Mouse (Mus musculus) layer of hippocampus, adult 8-10 months (tissue): ENCODE results near the gene Ppp4r4. TPM values are rescaled to one million over a fixed set of nuclear protein-coding genes. Genes with fewer than 3 reads are reported as not detected.
A peak's percentile ranks its signal among the peaks of the same experiment; 100 is the strongest.
"Not testable (repeated sequence)": the region's sequence is repeated elsewhere in the genome, so short reads cannot be mapped to it uniquely, and the experiment has no call there.

ENCODE experiments used
- DNase-seq, 2 experiments: peaks; one replicate each; pipeline ENCODE4 v3.0.0; 2022; ENCODE audit warnings: low spot score in 2 of 2
- total RNA-seq, 4 experiments: library from RNA; stranded (reverse); gene quantifications; 2 replicates each; pipeline ENCODE4 v1.2.4; 2022

Gene Ppp4r4
- total RNA-seq, 4 experiments from 2014 or later = 37.8 to 51.4 (median 42.4) TPM

DNA sequence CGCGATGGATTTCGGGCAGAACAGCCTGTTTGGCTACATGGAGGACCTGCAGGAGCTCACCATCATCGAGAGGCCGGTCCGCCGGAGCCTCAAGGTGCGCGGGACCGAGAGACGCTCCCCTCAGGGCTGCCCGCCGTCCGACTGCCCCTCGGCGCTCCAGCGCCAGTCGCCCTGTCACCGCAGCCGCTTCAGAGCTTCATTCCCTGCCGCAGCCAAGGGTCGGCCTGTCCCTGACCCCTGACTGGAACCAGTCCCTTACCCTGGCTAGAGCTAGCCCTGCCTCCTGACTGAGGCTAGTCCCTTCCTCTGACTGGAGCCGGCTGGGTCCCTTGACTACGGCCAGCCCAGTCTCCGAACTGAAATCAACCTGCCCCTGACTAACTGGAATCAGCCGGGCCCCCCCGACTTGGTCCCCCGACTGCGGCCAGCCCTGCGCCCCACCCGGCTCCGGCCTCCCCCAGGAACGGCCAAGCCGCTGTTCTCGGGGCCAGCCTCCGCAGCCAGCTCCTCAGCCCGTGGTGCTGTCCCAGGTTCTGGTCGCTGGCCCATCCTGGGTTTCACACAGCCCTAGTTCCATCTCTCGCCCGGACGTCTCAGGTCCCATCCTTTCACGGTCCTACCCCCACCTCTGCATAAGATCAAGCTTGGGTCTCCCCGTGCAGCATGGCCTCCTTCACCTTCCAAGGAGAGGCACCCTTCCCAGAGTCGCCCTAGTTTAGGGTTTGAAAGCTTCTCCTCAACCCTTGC, 739 bp downstream of the Ppp4r4 start:
- peak in 1 of 2 experiments; percentile 39 for DNase-seq

DNA sequence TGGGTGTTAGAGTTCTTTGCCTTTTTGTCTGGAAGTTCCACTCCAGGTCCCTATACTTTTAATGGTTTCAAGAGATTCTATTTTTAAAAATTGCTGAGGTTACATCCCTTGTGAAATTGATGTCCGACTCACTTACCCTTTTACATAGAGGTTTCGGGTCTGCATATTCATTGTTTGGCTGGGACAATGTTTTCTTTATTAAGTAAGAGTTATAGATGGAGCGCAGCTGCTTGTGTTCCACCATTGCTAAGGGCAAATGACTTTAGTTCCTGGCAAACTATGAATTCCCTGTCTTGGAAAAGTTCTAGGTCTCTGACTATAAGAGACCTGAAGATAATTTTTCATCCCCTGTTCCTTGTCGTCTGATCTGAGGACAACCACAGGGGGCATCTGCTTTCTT, 8.3 kb downstream of the Ppp4r4 start:
- DNase-seq = no peak

DNA sequence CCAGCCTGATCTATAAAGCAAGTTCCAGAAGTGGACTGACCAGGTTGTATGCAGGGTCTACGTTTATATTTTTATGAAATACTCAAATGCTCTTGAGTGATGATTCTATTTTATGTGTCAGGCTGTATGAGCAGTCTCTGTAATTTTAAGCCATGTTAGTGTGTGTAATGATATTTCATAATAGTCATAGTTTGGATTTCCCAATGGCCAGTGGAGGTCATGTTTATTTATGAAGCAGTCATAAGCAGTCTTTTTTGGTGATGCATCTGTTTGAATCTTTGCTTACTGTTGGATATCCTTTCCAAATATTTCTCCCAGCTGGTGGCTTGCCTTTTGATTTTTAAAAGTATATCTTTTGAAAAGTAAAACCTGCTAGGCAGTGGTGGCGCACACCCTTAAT, 11.3 kb downstream of the Ppp4r4 start:
- DNase-seq = no peak

DNA sequence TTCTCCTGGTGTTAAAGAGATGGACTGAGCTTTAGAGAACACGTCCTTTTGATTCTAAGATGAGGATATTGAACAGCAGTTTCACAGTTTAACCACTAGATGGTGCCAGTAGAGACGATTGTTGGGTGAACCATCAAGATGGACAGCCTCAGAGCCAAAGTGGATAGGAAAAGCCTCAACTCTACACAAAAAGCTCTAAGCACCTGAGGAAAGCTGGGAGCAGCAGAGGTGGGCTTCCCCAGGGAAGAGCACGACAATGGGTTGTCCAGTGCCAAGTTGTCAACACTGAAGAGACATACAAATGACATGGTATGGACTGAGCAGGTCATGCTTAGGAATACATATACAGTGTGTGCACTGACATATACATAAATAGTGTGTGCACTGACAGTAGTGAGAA, 12.1 kb downstream of the Ppp4r4 start:
- no peak for DNase-seq

DNA sequence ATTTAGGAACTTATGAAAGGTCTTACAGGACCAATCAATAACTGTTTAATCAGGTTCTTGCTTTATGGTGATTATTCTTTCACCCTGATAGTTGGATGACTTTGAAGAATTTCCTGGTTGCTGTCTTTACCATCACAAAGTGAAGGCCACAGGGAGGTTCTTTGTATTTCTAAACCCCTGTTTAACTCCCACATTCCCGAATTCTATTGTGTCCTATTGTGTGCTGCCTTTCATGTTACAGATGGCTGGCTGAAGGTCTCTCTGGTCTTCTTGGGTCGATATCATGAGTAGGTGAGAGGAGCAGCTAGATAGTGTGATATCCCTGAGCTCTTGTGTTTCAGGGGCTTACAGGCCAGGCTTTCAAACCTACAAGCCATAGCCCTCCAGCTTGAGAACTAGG, 15.4 kb downstream of the Ppp4r4 start:
- DNase-seq = no peak

DNA sequence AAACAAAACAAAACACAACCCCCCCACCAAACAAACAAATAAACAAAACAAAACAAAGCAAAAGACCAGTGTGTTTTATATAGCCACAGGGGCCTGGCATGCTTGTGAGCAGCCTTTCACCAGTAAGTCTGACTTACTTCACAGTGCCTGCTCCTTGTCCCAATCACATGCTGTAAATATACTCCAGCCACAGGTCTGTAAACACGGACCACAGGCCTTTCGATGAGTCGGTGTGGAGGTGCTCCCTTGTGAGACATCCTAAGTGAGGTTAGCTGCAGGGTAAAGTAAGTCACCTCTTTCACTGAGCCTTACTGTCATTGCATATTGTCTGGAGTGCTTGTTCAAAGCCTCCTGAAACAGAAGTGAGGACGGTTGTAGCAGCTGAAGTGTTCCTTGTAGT, 16.4 kb downstream of the Ppp4r4 start:
- no peak for DNase-seq

DNA sequence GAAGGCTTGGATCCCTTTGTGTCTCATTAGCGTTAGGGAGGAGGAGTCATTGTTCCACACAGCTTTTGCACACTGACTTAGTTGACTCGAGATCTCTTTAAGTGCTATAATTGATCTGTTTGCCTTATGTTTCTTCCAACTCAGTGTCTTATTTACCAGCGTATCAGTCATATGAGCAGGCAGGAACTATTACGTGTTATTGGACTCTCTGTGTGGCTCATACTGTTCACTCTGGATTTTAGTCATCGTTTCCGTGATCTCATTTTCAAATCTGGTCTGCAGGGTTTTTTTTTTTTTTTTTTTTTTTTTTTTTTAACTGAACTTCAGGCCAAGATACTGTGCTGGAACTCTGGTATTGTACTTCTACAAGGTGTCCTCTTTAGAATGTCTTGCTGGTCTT, 18.0 kb downstream of the Ppp4r4 start:
- no peak for DNase-seq

DNA sequence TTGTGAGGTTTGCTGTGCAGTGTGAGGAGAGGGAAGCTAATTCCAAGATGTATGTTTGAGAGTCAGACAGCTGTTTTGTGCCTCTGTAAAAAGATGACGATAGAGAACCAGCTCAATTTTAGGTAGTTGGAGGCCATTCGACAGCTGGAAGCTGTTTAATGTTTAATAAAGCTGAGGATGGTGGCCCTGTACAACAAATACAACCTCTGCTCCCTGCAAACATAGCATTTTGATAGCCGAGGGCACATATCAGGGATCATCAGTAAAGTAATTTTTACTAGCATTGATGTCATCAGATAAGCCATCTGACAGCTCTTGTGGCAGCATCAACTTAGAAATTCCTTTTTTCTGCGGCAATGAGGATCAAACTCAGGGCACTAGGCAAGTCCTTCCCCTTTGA, 19.3 kb downstream of the Ppp4r4 start:
- DNase-seq = no peak

DNA sequence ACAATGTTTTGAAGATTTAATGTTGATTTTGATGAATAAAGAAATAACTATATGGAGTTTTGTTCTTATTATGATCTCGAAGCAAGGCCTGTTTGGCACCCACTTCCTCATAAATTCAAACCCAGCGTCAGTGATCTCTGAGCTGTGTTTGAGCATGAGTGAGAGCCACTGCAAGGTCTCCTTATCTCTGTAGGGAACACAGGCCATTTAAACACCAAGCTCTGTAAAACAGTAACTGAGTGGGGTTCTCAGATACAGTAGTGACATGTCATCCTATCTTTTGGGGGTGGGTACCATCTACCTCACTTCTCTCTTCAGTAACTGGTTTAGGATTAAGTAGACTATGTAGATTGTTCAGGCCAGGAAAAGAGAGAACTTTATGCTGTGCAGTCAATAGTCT, 20.4 kb downstream of the Ppp4r4 start:
- DNase-seq = no peak

DNA sequence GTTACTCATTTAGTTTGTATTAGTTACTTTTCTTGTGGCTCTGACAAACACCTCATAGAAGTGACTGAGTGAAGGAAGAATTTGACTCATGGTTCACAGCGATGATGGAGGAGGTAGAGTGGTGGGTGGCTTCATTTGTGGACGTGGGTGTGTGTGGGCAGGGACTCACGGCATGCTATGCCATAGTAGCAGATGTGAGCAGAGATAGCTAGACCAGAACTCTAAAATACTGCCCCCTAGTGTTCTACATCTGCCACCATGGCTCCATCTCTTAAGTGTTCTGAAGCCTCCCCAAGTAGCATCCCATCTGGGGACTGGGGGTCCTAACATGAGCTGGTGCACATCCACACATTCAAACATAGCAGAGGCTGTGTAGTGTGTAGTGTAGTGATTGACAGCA, 21.4 kb downstream of the Ppp4r4 start:
- no peak for DNase-seq

DNA sequence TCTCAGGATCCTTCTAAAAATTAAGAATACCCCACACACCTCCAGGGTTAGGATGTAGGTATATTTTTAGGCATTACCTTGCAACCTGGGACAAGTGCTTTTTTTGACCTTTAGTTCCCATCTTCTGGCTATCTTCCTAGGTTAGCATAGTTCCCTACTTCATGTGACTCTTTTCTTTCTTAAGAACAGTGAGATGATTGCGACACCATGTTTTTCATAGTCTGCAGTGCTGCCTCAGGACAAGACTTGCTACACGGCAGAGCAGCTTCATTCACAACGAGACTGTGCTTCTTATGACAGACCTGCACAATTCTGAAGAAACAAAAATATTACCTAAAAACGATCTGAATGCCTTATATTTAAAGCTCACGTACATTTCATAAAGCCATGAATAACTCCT, 24.8 kb downstream of the Ppp4r4 start:
- no peak for DNase-seq

DNA sequence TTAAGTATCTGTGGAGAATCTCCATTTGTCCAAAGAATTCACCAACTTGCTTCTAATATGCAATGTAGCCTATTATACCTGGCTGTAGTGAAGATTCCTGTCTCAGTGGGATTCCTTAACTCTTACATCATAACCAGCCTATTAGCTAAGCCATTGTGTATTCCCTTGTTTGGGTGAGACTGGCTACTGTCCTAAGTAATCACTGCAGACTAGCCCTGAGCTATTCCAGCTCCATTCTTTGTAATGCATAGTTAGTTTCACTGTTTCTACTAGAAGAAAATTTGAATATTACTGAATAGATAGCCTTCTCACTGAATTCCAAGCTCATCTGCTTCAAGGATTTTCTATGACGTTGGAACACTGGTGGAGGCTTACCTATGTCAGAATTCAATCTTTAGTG, 32.6 kb downstream of the Ppp4r4 start:
- no peak for DNase-seq

DNA sequence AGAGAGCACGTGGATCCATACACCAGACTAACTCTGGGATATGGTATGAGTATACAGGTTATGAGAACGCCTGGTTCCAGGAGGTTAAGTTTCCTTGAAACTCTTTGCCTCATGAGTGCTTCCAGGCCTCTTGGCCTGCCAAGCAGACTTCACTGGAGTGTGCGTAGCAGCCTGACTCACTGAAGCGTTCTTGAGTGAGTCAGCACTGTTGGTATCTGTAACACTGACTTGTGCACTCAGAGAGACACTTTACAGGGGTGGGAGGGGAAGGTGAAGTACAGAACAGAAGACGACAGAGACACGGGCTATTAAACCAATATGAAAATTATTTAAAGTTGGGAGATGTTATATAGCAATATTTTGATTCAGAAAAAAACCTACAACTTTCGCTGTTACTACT, 33.1 kb downstream of the Ppp4r4 start:
- no peak for DNase-seq

DNA sequence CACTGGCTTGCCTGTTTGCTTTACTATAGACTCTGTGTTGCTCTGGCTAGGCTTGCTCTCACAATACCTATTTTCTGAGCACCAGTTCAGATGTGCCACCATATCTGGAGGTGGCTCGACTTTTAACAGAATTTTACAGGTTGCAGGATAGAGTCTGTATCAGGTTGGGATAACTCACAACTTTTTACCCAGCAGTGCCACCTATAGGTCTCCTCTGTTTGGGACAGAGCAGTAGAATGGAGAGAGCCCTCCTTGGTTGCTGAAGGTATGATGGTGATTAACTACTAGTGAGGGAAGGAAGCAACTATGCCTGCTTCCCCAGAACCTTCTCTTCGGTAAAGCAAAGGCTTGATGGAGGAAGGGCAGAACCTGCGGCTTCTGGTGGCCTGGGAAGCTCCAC, 35.0 kb downstream of the Ppp4r4 start:
- no peak for DNase-seq

DNA sequence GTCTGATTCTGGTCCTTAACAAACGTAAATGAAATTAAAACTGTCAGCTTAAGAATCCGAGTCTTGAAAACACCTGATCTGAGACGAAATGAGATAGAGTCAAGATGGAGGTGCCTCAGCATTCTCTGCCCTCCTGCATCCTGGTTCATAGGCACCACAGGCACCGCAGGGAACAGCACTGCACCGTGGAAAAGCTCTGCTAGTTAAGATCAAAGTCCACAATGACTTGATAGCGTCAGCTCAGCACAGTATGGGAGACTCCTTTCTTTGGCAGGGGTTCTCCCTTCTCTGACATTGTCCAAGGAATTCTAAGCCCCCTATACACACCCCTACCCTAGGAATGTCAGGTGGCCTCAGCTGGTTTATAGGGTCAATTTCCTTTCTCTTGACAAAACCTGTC, 37.6 kb downstream of the Ppp4r4 start:
- DNase-seq = no peak

DNA sequence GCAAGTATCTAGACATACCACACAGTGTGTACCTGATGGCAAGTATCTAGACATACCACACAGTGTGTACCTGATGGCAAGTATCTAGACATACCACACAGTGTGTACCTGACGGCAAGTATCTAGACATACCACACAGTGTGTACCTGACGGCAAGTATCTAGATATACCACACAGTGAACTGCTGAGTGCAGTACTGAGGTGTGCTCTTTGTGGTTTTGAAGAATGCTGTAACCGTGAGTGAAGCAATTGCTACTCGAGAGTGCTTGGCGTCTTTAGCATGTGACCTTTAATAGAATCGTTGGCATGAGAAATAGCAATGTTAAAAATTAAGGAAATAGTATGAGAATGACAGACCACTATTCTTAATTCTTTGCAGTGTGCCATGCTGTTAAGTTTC, 46.1 kb downstream of the Ppp4r4 start:
- DNase-seq = not testable (repeated sequence)

DNA sequence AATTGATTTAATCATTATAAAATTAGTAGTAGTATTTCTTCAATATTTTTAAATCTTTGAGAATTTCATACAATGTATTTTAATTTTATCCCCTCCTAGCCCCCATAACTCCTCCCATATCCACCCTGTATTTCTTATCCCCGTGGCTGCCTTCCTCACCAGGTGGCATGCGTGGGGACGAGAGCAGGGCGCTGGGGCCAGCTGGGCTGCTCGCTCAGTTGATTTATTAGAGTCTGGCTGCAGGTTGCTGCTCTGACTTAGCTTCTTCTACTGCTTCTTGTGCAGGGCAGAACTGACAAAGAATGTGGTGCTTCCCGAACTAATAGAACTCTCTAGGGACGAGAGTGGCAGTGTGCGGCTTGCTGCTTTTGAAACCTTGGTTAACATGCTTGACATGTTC, 51.7 kb downstream of the Ppp4r4 start:
- DNase-seq = peak in 1 of 2 experiments; percentile 21

DNA sequence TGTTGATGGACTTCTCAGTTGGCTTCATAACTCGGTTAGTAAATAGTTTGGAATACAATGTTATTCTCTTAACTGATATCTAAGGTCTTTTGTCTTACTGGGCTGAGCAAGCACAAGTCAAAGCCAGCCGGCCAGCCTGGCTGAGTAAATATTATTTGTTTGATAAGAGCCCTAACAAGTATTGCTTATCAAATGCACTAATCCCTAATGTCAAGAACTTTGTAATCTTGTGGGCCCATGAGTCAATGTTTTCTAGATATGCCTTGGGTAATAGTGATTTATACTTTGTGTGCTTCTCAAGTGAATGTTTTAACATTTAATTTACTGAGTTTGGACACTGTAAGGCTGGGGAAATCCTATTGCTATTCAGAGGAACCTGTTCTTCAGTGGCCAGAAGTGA, 66.3 kb downstream of the Ppp4r4 start:
- no peak for DNase-seq

DNA sequence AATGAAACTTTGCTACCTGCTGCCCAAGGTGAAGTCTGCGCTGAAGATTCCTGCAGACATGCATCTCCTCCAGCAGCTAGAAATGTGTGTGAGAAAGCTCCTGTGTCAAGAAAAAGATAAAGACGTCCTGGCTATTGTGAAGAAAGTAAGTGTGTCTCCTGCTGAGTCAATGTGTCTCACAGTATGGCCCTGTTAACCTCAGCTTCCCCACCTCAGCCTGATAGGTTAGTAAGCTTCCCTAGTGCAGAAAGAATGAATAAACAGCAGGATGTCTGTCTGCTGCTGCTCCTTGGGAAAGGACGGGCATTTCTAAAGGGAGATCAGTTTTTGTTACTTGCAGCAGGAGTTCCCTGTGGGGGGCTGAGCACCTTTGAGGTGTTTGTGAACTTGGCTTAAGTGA, 68.3 kb downstream of the Ppp4r4 start:
- no peak for DNase-seq

DNA sequence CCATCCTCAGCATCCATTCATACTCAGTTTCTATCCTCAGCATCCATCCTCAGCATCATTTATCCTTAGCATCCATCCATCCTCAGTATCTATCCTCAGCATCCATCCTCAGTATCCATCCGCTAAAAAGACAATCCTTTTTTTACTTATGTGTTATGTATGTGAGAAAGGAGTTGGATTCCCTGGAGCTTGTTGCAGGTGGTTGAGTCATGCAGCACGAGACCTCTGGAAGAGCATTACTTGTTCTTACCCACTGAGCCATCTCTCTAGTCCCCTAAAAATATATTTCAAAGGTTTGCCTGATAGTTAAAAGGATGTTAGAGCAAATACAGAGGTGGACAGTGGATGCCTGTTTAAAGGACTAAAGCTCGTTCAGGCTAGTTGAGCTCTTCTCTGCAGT, 69.8 kb downstream of the Ppp4r4 start:
- DNase-seq = no peak

DNA sequence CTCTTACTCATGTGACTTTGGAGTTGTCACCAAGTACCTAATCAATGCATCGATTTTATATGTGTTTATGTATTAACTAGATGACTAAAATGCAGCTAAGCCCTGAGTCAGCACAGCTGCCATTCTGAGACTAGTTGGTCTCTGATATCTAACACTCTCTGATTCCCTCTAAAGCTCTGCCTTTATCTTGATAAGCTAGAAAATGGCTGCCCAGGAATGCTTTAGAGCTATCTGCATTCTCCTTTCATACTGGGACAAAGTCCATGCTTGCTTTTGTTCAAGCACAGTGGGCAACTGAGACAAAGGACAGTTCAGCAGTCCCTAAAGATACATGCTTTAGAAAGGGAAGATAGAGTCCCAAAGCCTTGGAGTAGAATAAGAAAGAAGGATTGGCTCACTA, 83.1 kb downstream of the Ppp4r4 start:
- DNase-seq = no peak

DNA sequence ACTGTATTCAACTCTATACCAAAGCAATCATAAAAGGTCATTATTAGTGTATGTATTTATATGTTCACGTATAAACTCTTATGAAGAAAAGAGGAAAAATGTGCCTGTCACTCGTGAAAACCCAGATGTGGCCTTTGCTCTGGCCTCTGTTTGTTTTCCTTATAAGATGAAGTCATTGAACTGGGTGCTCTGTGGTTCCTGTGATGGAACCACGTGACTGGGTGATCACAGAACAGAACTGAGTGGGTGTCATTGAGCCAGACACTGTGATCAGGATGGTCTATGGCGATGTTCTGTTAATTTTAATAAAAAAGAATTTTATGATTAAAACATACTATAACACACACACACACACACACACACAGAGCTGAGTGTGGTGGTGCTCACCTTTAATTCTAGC, 83.7 kb downstream of the Ppp4r4 start:
- DNase-seq = no peak

DNA sequence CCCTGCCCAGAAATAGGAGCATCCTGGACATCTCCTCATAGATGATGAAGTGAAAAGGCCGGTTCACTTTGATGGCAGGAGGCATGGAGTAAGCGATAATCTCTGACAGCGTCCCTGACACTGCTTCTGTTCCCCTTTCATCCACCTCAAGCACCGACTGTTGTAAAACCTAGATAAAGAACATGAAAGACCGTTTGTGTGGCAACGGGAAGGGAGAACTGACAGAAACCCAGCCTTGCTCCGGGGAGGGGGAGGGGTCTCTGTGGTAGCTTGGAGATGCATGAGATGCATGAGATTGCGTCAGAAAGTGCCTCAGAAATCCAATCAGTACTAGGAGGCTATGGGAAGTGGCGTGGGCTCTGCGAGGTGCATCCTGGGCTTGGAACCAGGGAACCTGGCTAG, 84.8 kb downstream of the Ppp4r4 start:
- DNase-seq = no peak

DNA sequence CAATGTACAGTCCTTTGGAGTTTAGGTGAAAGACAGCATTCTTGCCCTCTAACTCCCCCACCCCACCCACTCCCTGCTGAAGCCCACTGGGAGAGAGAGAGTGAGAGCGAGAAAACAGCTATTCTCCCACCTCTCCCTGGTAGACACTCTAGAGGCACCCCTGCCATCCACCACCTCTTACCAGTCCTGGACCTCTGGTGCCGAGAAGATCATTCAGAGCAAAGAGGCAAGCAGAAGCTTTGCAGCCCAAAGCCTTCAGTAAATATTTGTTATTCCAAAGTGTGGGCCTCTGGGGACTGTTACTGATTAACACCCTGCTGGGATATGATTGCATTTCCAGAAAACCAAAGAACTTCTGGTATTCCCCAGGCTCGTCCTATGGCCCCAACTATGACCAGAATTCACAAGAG, 99.1 kb downstream of the Ppp4r4 start, which contains the start of gene Serpina10:
Gene Serpina10 (minus strand): TSS at position 242 of the 410 bp plus-strand sequence.
- DNase-seq = no peak
